Mouse (Mus musculus) bone marrow, adult 2 months (tissue): ENCODE measurements around the gene Gm5767. TPM values are rescaled to one million over a fixed set of nuclear protein-coding genes. Genes with fewer than 3 reads are reported as not detected.
"Not testable (repeated sequence)": the region's sequence is repeated elsewhere in the genome, so short reads cannot be mapped to it uniquely, and the experiment has no call there.

Experiments used
- H3K27ac ChIP-seq: fragments of 200-500 bp; 2 replicates; pipeline ENCODE4 v1.5.1; 2012; ENCODE audit warnings: low read depth, mild to moderate bottlenecking, control low read depth, inconsistent platforms, low read length; ENCODE audit not compliant: control insufficient read depth, poor library complexity, insufficient read depth
- H3K4me1 ChIP-seq: fragments of 200-500 bp; 2 replicates; pipeline ENCODE4 v1.6.1; 2011; ENCODE audit warnings: low read length; ENCODE audit not compliant: control insufficient read depth, insufficient read depth
- H3K4me3 ChIP-seq: fragments of 200-500 bp; replicated peaks from 2 replicates; pipeline ENCODE3; 2011; ENCODE audit warnings: mild to moderate bottlenecking, low read depth, low read length, control low read depth; ENCODE audit not compliant: control insufficient read depth
- CTCF ChIP-seq: fragments of 200-500 bp; IDR thresholded peaks from 2 replicates; pipeline ENCODE4 v1.5.1; 2011; ENCODE audit warnings: low read length, control low read depth; ENCODE audit not compliant: control insufficient read depth, insufficient read depth
- POLR2A ChIP-seq: fragments of 200-500 bp; IDR thresholded peaks from 2 replicates; pipeline ENCODE4 v1.6.1; 2011; ENCODE audit warnings: low read depth, mild to moderate bottlenecking, control low read depth, low read length, borderline replicate concordance; ENCODE audit not compliant: control insufficient read depth
- WGBS: fragments of 180-500 bp; shearing (Covaris S2); methylation state at CpG from one replicate; pipeline ENCODE4 v1.1.7; 2018; 5-methylcytosine and 5-hydroxymethylcytosine counted together
- polyA plus RNA-seq: library from polyadenylated mRNA; stranded (reverse); fragments of >200 nt; gene quantifications from 2 replicates; pipeline ENCODE4 v1.2.4, GENCODE M21; 2011; ENCODE audit warnings: low replicate concordance; ENCODE audit not compliant: missing spikeins, insufficient read depth, insufficient read length

Gm5767 gene
- polyA plus RNA-seq, 1 experiment, result not detected

GRCm38 (mm10) chr16:8728111-8728748 lies 47.7 kb downstream of the Gm5767 start:
- H3K4me3 ChIP-seq, result no peak overlapping the region
- TF ChIP-seq POLR2A (no peak), CTCF (no peak)
- no peak overlapping the region for H3K27ac ChIP-seq
- H3K4me1 ChIP-seq, result peaks cover 11% of the 10 kb centered on the region
- WGBS, result 88% methylated on average over 5 of the region's 5 CpGs

GRCm38 (mm10) chr16:8731630-8732029 lies 51.1 kb downstream of the Gm5767 start:
- no peak for TF ChIP-seq POLR2A
- no peak for TF ChIP-seq CTCF
- Histone ChIP-seq H3K4me1 (peaks cover 15% of the 10 kb centered on the region), H3K4me3 (no peak overlapping the region), H3K27ac (no peak overlapping the region)
- WGBS, result 51% methylated on average over 7 of the region's 7 CpGs

GRCm38 (mm10) chr16:8732450-8732849 lies 51.9 kb downstream of the Gm5767 start:
- not testable (repeated sequence) for H3K4me3 ChIP-seq, H3K27ac ChIP-seq
- peaks cover 15% of the 10 kb centered on the region for H3K4me1 ChIP-seq
- WGBS, result 91% methylated on average over 3 of the region's 4 CpGs

Other genes with a start within 250 kb of the Gm5767 start
- gene Mettl22, start 210.0 kb upstream of the Gm5767 start, polyA plus RNA-seq, result 8.4 and 11.5 TPM in 2 replicates
- gene Abat, start 167.3 kb upstream of the Gm5767 start, polyA plus RNA-seq, result 0.97 and 1.6 TPM in 2 replicates
- 23.4 and 41.4 TPM in 2 replicates for gene Pmm2, start 43.1 kb upstream of the Gm5767 start, polyA plus RNA-seq
- 8.0 TPM in 2 replicates for gene Tmem186, start 43.1 kb upstream of the Gm5767 start, polyA plus RNA-seq
- gene Carhsp1, start 8.6 kb upstream of the Gm5767 start, polyA plus RNA-seq, result 66.5 and 76.5 TPM in 2 replicates
- 136 TPM in 2 replicates for gene Usp7, start 111.5 kb downstream of the Gm5767 start, polyA plus RNA-seq
- 21.3 and 38.6 TPM in 2 replicates for gene 1810013L24Rik, start 149.3 kb downstream of the Gm5767 start, polyA plus RNA-seq